Mouse (Mus musculus): ENCODE measurements around the gene 4933428G20Rik. TPM values are rescaled to one million over a fixed set of nuclear protein-coding genes. Genes with fewer than 3 reads are reported as not detected.

Gene 4933428G20Rik
- total RNA-seq, 2 experiments from 2014 or later, result not detected

- no peak for DNase-seq
- intact Hi-C loops (cut with DNase I), result no loop called here
Observed at GRCm38 (mm10) chr11:97509715-97510485, 9.8 kb upstream of the 4933428G20Rik start.

GRCm38 (mm10) chr11:97509058-97509457 lies 8.9 kb upstream of the 4933428G20Rik start:
- DNase-seq, result peak in 1 of 2 experiments; percentile 1
- intact Hi-C loops (cut with DNase I), result no loop called here

- DNase-seq, result peak in 1 of 2 experiments; percentile 1
- intact Hi-C loops (cut with DNase I), result no loop called here
Observed at GRCm38 (mm10) chr11:97508198-97508597, 8.1 kb upstream of the 4933428G20Rik start.

GRCm38 (mm10) chr11:97506331-97506730 lies 6.2 kb upstream of the 4933428G20Rik start:
- intact Hi-C loops (cut with DNase I), result no loop called here
- peak in 1 of 2 experiments; percentile 0 for DNase-seq

- intact Hi-C loops (cut with DNase I), result no loop called here
Observed at GRCm38 (mm10) chr11:97505784-97506183, 5.6 kb upstream of the 4933428G20Rik start.

GRCm38 (mm10) chr11:97502846-97503245 lies 2.7 kb upstream of the 4933428G20Rik start:
- no peak for DNase-seq
- intact Hi-C loops (cut with DNase I), result no loop called here

More at GRCm38 (mm10) chr11:97505784-97506183, 5.6 kb upstream of the 4933428G20Rik start:
- peak in 1 of 2 experiments; percentile 1 for DNase-seq

- intact Hi-C loops (cut with DNase I), result no loop called here
- no peak for DNase-seq
Observed at GRCm38 (mm10) chr11:97502383-97502782, 2.2 kb upstream of the 4933428G20Rik start.

- intact Hi-C loops (cut with DNase I), result no loop called here
- no peak for DNase-seq
Observed at GRCm38 (mm10) chr11:97500720-97501448, 744 bp upstream of the 4933428G20Rik start.

- intact Hi-C loops (cut with DNase I), result no loop called here
- no peak for DNase-seq
Observed at GRCm38 (mm10) chr11:97497543-97497942, 2.6 kb downstream of the 4933428G20Rik start.

GRCm38 (mm10) chr11:97492836-97493235 lies 7.3 kb downstream of the 4933428G20Rik start:
- DNase-seq, result no peak
- intact Hi-C loops (cut with DNase I), result loop anchor here (5.0 kb wide), 1 partner anchor 84 kb away; the partner anchor contains the start of gene Srcin1

GRCm38 (mm10) chr11:97491640-97492039 lies 8.5 kb downstream of the 4933428G20Rik start:
- intact Hi-C loops (cut with DNase I), result loop anchor here (5.0 kb wide), 1 partner anchor 86 kb away; the partner anchor contains the start of gene Srcin1
- no peak for DNase-seq

GRCm38 (mm10) chr11:97489589-97490324 lies 10.4 kb downstream of the 4933428G20Rik start:
- intact Hi-C loops (cut with DNase I), result loop anchor here (2.0 to 5.0 kb wide), 2 partner anchors 67 to 88 kb away; partner anchors contain the start of gene Srcin1
- DNase-seq, result peak; percentile 59 to 67

- no peak for DNase-seq
- intact Hi-C loops (cut with DNase I), result loop anchor here (1.0 to 2.0 kb wide), 2 partner anchors 69 to 136 kb away; no protein-coding TSS in a partner anchor
Observed at GRCm38 (mm10) chr11:97487656-97488055, 12.5 kb downstream of the 4933428G20Rik start.

- no peak for DNase-seq
- intact Hi-C loops (cut with DNase I), result no loop called here
Observed at GRCm38 (mm10) chr11:97485661-97486060, 14.5 kb downstream of the 4933428G20Rik start.

- DNase-seq, result peak in 1 of 2 experiments; percentile 13
Observed at GRCm38 (mm10) chr11:97479824-97480223, 20.3 kb downstream of the 4933428G20Rik start.

GRCm38 (mm10) chr11:97479085-97479484 lies 21.1 kb downstream of the 4933428G20Rik start:
- intact Hi-C loops (cut with DNase I), result no loop called here
- DNase-seq, result no peak

More at GRCm38 (mm10) chr11:97479824-97480223, 20.3 kb downstream of the 4933428G20Rik start:
- intact Hi-C loops (cut with DNase I), result no loop called here

GRCm38 (mm10) chr11:97478345-97478744 lies 21.8 kb downstream of the 4933428G20Rik start:
- intact Hi-C loops (cut with DNase I), result no loop called here
- no peak for DNase-seq

- intact Hi-C loops (cut with DNase I), result no loop called here
- DNase-seq, result no peak
Observed at GRCm38 (mm10) chr11:97477431-97477830, 22.7 kb downstream of the 4933428G20Rik start.

GRCm38 (mm10) chr11:97476334-97477095 lies 23.6 kb downstream of the 4933428G20Rik start:
- DNase-seq, result peak in 1 of 2 experiments; percentile 10

GRCm38 (mm10) chr11:97471276-97471675 lies 28.9 kb downstream of the 4933428G20Rik start:
- no peak for DNase-seq
- intact Hi-C loops (cut with DNase I), result no loop called here

More at GRCm38 (mm10) chr11:97476334-97477095, 23.6 kb downstream of the 4933428G20Rik start:
- intact Hi-C loops (cut with DNase I), result no loop called here
